Mouse (Mus musculus) 416B (cell line): Measurements from ENCODE around the gene Agmo.

ENCODE experiments used
- DNase-seq: peaks from one replicate; pipeline ENCODE4 v3.0.0; 2011; ENCODE audit warnings: low read depth

The Agmo gene

GRCm38 (mm10) chr12:37241566-37242021 lies at the start of gene Agmo:
Gene Agmo (plus strand): TSS chr12:37241641.
- no peak for DNase-seq

DNA sequence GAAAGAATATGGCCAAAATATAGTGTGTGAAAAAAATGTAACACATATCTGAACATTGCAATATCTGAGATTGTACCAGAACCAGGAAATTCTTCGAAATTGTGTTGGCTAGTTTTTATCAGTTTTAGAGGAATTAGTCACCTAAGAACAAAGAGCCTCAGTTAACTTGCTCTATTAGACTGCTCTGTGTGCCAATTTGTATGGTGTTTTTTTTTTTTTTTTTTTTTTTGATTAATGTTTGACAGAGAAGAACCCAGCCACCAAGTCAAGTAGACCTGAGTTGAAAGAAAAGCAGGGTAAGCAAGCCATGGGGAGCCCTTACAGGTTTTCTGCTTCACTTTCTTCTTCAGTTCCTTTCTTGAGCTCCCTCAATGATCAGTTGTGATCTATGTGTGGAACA lies 10.3 kb upstream of the Agmo start:
- DNase-seq, result no peak

GRCm38 (mm10) chr12:37240975-37241565 lies 371 bp upstream of the Agmo start:
- no peak for DNase-seq

GRCm38 (mm10) chr12:37242484-37242883 lies 1.0 kb downstream of the Agmo start:
- DNase-seq, result no peak

- no peak for DNase-seq
These were observed 3.4 kb downstream of the Agmo start for GRCm38 (mm10) chr12:37244876-37245275.

DNA sequence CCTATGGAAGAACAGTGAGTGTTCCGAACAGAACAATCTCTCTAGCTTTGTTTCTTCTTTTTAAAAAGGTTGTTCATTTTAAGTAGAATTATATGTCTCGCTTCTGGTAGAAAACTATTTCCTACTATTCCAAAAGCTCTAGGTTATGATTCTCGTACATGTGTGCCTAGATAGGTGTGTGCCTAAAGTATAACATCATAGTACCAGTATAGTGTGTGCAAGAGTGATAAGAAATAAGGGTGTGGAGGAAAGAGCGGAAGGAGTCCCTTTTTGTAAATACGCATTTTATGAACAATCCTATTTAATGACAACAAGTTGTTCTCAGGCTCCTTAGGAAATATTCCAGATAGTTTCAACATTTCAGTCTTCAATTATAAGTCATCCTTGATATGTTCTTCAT lies 10.2 kb downstream of the Agmo start:
- DNase-seq, result no peak

- DNase-seq, result no peak
These were observed 15.7 kb downstream of the Agmo start for GRCm38 (mm10) chr12:37257099-37257498.

DNA sequence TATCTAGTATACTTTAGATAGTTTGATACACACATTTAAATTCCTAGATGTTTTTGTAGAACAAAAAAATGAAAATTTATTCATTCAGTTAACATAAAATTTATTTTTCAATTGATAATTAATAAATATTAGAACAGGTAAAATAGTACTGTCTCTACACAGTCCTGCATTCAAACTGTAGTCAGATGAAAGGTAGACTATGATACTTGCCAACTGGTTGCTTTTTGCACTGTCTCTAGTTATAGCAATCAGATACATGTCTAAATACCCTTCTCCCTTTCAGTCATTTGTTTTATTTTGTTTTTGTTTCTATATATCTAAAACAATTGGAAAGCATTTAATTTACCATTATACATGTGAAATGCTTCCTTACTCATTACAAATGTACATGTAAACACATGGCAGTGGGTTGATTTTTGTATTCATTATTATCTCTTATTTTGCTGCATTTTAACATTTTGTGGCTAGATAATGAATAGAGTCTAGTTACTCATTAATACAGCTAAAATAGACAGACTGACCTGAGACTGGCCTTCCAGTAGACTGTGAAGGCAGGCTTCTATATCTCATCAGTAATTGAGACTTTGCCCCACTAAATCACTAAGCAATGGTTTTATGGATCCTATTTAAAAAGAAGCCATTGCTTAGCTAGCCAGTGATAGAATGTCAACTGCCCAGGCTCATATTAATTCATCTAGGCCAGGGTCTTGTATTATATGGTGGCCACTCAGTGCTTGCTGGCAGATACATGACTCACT lies 18.5 kb downstream of the Agmo start:
- DNase-seq, result no peak

- no peak for DNase-seq
These were observed 22.2 kb downstream of the Agmo start for GRCm38 (mm10) chr12:37263685-37264084.

GRCm38 (mm10) chr12:37268636-37269152 lies 27.3 kb downstream of the Agmo start:
- DNase-seq, result no peak

DNA sequence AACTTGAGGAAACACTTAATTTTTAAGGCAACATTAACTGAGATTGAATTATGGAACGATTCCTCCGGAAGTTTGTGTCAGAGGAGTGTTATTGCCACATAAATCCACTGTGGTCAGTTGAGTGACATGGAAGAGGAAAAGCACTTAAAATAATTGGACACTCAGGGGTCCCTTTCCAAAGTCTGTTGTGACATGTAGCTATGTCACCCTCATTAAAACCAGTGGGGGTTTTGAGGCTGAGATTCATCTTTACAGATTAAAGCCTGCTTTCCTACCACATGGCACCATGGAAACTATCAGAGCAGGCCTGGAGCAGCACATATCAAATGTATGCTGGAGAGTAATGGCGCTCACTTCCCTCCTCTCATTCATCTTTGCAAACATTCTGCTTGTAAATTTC lies 31.2 kb downstream of the Agmo start:
- DNase-seq, result no peak

DNA sequence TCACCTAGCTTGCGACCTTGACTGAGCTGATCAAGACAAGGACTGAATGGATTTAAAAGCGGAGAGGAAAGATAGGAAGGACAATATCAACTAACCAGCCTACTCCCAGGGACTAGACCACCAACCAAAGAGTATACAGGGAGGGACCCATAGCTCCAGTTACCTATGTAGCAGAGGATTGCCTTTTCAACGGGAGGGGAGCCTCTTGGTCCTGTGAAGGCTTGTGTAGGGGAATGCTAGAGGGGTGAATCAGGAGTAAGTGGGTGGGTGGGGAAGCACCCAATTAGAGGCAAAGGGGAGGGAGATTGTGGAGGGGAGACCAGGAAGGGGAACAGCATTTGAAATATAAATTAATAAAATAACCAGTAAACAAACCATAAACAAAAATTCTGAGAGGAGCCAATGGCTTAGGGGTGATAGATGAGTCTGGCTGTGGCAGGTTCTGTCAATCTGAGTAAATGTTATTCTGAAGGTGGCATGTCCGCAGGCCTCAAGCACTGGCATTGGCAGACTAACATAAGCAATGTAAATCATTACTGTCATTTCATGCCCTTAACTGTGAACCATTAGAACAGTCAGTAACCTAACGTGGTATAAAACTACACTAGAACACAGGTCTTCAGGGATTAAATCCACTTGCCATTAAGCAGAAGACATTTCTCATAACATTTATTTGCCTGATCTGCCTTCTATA lies 32.7 kb downstream of the Agmo start:
- no peak for DNase-seq

- no peak for DNase-seq
These were observed 33.2 kb downstream of the Agmo start for GRCm38 (mm10) chr12:37274658-37275019.

DNA sequence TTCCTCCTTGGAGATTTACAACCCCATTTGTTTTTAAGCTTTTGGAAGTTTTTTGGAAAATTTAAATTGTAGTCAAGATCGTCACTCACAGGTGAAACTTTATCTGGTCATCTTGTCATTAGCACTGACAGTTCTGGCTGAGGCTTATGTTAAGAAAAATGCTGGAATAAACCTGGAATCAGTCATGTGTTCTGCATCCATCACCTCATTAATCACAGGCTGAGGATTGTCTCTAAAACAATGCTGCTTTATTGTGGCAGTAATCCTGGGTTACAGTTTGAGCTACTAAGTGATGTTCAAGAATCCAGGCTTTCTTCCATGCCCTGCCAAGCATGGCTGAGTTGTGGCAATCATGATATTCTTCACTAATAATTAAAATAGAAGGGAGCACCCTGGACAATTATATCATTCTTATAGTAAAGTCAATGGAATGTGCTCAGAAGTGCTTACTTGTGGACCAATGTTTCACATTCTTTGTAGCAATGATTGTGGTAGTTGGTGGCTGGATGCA lies 65.6 kb downstream of the Agmo start:
- no peak for DNase-seq

- DNase-seq, result no peak
These were observed 69.3 kb downstream of the Agmo start for GRCm38 (mm10) chr12:37310786-37311185.

DNA sequence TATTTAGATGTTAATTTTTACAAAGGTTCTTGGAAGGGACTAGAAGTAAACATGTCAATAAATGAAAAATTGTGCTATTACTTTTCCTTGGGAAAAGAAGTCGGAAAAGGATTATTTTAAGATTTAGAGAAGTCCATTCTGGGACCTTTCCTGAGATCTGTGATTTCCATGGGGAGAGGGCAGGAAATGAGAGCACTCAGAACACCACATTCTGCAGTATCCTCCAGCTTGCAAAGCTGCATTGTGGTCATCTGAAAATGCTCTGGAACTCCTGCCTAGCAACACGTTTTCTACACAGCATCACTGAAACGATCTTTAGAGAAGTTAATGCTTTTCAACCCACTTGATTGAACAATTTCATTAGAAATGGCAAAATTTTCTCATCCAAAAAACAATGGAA lies 81.4 kb downstream of the Agmo start:
- no peak for DNase-seq

- DNase-seq, result no peak
These were observed 93.5 kb downstream of the Agmo start for GRCm38 (mm10) chr12:37334987-37335386.

DNA sequence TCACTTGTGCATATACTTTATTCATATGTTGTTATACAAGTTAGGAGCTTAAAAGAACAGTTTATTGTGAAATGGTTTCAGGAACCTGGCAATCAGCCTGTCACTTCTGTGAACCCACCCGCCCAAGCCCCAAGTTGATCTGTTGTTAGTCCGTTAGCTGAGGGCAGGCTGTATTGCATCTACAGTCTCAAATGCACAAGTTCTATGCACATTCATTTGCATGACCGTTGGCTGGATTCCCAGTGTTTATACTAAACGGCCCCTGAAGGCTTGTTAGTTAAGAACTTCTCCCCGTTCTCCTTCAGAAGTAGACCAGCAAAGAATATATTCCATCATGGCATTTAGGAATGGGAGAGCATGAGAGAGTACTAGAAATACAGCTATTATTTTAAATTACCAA lies 102.8 kb downstream of the Agmo start:
- DNase-seq, result no peak

- DNase-seq, result no peak
These were observed 104.3 kb downstream of the Agmo start for GRCm38 (mm10) chr12:37345696-37346095.

DNA sequence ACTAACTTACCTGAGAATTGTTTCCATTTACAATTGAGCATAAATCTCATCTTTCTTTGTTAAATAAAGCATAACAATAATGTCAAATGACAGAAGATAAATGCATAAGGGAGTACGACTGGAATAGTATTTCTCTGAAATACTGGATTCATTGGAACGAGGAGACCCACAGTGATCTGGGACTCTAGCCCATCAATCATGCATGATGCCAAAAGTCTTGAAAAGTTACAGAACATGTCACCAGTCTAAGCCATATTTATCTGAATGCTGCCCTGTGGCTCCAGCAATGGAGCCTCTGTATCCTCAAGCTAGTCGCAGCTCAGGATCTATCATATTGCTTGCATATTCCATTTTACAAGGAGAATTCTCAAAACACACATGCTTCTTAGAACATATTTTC lies 150.9 kb downstream of the Agmo start:
- no peak for DNase-seq

DNA sequence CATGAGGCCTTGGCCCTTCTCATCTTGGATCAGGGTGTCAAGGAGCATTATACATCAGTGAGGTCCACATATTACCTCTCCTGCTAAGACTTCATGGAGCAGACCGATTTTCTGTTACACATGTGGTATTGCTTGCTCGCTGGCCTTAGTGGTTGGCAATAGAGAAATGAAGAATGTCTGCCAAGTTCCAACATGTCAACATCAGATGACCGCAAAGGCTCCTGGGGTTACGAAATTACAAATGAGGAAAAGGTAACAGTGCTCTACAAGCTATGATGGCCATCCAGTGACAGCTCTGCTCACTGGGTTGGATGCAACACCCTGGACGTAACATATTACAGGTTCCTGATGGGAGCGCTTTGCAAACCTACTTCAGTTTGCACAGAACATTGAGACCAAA lies 161.1 kb downstream of the Agmo start:
- DNase-seq, result no peak

GRCm38 (mm10) chr12:37426350-37426749 lies 184.9 kb downstream of the Agmo start:
- no peak for DNase-seq

DNA sequence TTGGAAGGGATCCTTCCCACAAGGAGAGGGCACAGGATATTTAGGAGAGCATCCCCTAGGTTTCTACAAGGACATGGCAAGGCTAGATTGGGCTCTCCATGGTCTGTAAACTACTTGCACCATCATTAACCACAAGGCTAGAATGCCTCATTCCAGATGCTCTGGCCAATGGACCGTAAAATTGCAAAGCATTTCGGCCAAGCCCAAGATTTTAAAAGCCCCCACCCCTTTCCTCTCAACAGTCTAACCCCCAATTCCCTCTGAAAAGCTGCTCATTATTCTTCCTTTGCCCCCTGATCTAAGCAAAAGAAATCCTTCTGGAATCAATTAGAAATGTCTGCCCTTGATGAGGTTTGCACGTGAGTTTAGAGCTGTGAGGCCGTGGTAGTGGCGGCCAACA lies 185.3 kb downstream of the Agmo start:
- DNase-seq, result no peak
